Mouse (Mus musculus) lung, embryonic 14.5 days (tissue): ENCODE measurements around the gene Draxin. TPM values are rescaled to one million over a fixed set of nuclear protein-coding genes. Genes with fewer than 3 reads are reported as not detected.

Experiments
- ATAC-seq: fragments of 200-750 bp; cut with Nextera tagmentation; 2 replicates; pipeline ENCODE4 v1.8.0; 2017; ENCODE audit warnings: mild to moderate bottlenecking, moderate TSS enrichment, moderate library complexity; ENCODE audit not compliant: insufficient read depth
- DNase-seq: peaks from one replicate; pipeline ENCODE4 v3.0.0-alpha.2; 2015
- H3K27ac ChIP-seq: fragments of 300-500 bp; sonication (generic); 2 replicates; pipeline ENCODE4 v1.5.1; 2014; ENCODE audit warnings: low read depth, mild to moderate bottlenecking, moderate library complexity
- H3K27me3 ChIP-seq: fragments of 300-500 bp; sonication (generic); 2 replicates; pipeline ENCODE4 v1.6.1; 2014; ENCODE audit warnings: low read length, control low read depth; ENCODE audit not compliant: insufficient read depth
- H3K36me3 ChIP-seq: fragments of 300-500 bp; sonication (generic); 2 replicates; pipeline ENCODE4 v1.6.1; 2014; ENCODE audit warnings: control low read depth; ENCODE audit not compliant: insufficient read depth
- H3K4me1 ChIP-seq: fragments of 300-500 bp; sonication (generic); 2 replicates; pipeline ENCODE4 v1.6.1; 2014; ENCODE audit warnings: antibody characterized with exemption, control low read depth; ENCODE audit not compliant: insufficient read depth
- H3K4me2 ChIP-seq: fragments of 300-500 bp; sonication (generic); 2 replicates; pipeline ENCODE4 v1.6.1; 2014; ENCODE audit warnings: mild to moderate bottlenecking
- H3K4me3 ChIP-seq: fragments of 300-500 bp; sonication (generic); 2 replicates; pipeline ENCODE4 v1.5.1; 2014; ENCODE audit warnings: low read depth, low read length
- H3K9ac ChIP-seq: fragments of 300-500 bp; sonication (generic); 2 replicates; pipeline ENCODE4 v1.6.1; 2014
- H3K9me3 ChIP-seq: fragments of 300-500 bp; sonication (generic); 2 replicates; pipeline ENCODE4 v1.6.1; 2016; ENCODE audit warnings: low read depth, low read length, control low read depth
- CTCF ChIP-seq: IDR thresholded peaks from 2 replicates; pipeline ENCODE4 v1.5.1; 2016; ENCODE audit warnings: antibody characterized with exemption, low read depth
- WGBS: fragments of 180-500 bp; shearing (Covaris S2); extraction: QIAGEN DNeasy Blood & Tissue Kit; methylation state at CpG from one replicate; pipeline ENCODE4 v1.1.7; 2014; 5-methylcytosine and 5-hydroxymethylcytosine counted together
- polyA plus RNA-seq: library from polyadenylated mRNA; unstranded; fragments of >200 nt; fragmentation: Nextera tagmentation; extraction: Ambion mirVana; gene quantifications from 2 replicates; pipeline ENCODE4 v1.2.1, GENCODE M21; 2014

The Draxin gene
- polyA plus RNA-seq, 1 experiment from 2014 or later: not detected

DNA sequence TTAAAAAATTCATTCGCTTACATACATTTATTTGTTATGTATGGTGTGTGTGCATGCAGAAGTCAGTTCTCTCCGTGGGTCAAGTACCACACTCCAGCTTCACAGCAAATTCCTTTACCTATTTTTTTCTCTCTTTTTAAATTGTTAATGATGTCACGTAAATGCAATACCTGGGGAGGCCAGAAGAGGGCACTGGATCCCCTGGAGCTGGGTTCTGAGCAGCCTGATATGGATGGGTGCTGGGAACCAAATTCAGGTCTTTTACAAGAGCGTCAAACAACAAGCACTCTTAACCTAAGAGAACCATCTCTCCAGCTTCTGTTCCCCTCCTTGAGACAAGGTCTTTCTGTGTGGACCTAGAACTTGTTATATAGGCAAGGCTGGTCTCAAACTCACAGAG is 13.8 kb downstream of the Draxin start:
- Histone ChIP-seq H3K4me1 (no peaks in the 10 kb centered on the region), H3K36me3 (no peaks in the 10 kb centered on the region), H3K9ac (no peak overlapping the region), H3K27me3 (no peaks in the 10 kb centered on the region), H3K27ac (no peak overlapping the region), H3K4me3 (no peak overlapping the region), H3K4me2 (no peak overlapping the region), H3K9me3 (no peaks in the 10 kb centered on the region)
- 72% methylated on average over 4 of the region's 4 CpGs for WGBS
- no peak for ATAC-seq
- no peak for DNase-seq
- TF ChIP-seq CTCF: peak; percentile 42

DNA sequence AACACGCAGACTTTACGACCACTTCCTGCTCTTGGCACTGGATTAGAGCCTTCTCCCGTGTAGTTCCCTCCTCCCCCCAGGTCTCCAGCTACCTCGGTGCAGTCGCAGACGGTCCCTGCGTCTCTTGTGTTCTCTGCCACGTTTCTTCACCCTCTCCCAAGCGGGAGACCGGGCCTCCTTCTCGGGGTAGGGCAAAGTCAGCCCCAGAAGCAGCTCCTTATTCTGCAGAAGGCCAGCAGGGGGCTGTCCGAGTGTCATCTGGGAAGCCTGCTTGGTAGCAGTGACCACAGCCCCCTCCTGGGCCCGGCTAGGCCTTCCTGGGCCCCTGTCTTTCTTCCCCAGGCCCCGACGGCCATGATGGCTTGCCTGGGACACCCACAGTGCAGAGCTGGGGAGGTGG is 15.0 kb downstream of the Draxin start:
- Histone ChIP-seq H3K4me3 (no peak overlapping the region), H3K4me2 (no peak overlapping the region), H3K36me3 (no peaks in the 10 kb centered on the region), H3K27ac (no peak overlapping the region), H3K9me3 (no peaks in the 10 kb centered on the region), H3K9ac (no peak overlapping the region), H3K4me1 (no peaks in the 10 kb centered on the region), H3K27me3 (no peaks in the 10 kb centered on the region)
- peak; percentile 70 for TF ChIP-seq CTCF
- WGBS: 5% methylated on average over 15 of the region's 15 CpGs
- ATAC-seq (peak; percentile 42; the same call in 1 of the 2 replicates), DNase-seq (peak; percentile 68)

DNA sequence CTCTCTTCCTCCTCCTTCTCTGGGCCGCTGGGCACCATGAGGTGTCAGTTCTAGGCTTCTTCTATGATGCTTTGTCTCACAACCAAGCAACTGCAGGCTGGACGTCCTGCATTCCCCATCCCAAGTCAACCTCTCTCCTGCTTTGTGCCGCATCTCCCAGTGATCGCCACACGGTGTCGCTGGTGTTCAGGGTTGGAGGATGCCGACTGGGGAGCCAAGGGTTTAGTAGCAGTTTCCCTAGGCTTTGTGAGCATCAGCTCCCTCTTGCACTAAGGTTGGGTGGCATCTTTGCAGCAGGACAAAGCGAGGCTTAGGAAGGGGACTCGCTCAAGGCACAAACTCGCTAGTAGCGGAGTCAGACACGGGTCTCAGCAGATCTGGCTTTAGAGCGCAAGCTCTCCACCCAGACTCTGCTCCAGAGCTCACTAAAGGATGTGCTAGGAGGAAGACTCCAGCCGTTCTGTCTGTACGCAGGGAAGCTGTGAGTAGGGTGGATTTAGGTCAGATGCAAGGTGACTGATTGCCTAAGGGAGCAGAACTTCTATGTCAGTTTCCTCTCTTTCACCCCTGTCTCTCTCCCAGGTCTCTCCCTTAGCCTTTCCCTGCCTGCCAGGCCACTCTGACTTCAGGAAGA is 15.6 kb downstream of the Draxin start:
- no peaks in the 10 kb centered on the region for H3K9me3 ChIP-seq
- no peaks in the 10 kb centered on the region for H3K27me3 ChIP-seq
- peak; percentile 99 for TF ChIP-seq CTCF
- H3K9ac ChIP-seq: no peak overlapping the region
- H3K36me3 ChIP-seq: no peaks in the 10 kb centered on the region
- no peak overlapping the region for H3K4me3 ChIP-seq
- no peak overlapping the region for H3K27ac ChIP-seq
- DNase-seq: peak; percentile 91
- no peaks in the 10 kb centered on the region for H3K4me1 ChIP-seq
- no peak overlapping the region for H3K4me2 ChIP-seq
- 6% methylated on average over 15 of the region's 15 CpGs for WGBS
- ATAC-seq: peak; percentile 74

DNA sequence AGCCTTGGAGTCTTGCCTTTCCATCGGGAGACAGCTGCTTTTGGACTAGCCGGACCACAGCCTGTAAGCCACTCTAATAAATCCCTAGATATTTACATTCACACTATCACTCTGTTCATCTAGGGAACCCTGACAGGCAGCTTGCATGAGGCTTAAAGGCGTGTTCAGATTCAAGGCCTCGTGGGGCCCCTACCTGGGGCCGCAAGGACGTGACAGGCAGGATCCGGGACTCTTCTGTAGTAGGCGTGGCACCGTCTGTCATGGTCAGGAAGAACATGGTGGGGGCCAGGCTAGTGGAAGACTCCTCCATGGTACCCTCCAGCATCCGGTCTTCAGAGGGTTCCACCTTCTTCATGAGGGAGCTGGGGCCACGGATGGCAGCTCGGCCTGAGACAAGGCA is 18.0 kb downstream of the Draxin start:
- Histone ChIP-seq H3K27ac (no peak overlapping the region), H3K36me3 (no peaks in the 10 kb centered on the region), H3K4me2 (no peak overlapping the region), H3K4me3 (no peak overlapping the region), H3K4me1 (peaks cover 9% of the 10 kb centered on the region; the same call in 1 of the 2 replicates), H3K9ac (no peak overlapping the region), H3K9me3 (no peaks in the 10 kb centered on the region), H3K27me3 (no peaks in the 10 kb centered on the region)
- no peak for TF ChIP-seq CTCF
- ATAC-seq (no peak), DNase-seq (no peak)
- 74% methylated on average over 12 of the region's 12 CpGs for WGBS

DNA sequence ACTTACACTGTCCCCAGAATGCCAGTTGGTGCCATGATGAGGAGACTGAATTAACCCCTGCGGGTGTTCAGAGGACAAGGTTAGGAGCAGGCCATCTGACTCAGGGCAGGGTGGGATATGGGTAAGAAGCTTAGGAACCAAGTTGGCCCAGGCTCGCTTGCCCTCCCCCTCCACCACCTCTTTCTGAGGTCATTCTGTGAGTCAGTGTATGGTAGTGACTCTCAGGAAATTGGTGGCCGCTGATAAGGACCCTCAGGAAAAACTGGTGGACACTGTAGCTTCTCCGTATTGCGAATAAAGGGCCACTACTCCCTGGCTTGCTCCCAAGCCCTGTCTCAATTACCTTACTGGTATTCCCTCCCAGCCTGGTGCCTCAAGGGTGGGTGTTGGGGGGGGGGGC is 21.3 kb downstream of the Draxin start:
- no peak overlapping the region for H3K9ac ChIP-seq
- no peaks in the 10 kb centered on the region for H3K36me3 ChIP-seq
- no peak overlapping the region for H3K4me3 ChIP-seq
- no peak for DNase-seq
- ATAC-seq: no peak
- no peak overlapping the region for H3K27ac ChIP-seq
- no peaks in the 10 kb centered on the region for H3K9me3 ChIP-seq
- TF ChIP-seq CTCF: no peak
- 66% methylated on average over 5 of the region's 5 CpGs for WGBS
- peaks cover 9% of the 10 kb centered on the region; the same call in 1 of the 2 replicates for H3K4me1 ChIP-seq
- no peak overlapping the region for H3K4me2 ChIP-seq
- H3K27me3 ChIP-seq: no peaks in the 10 kb centered on the region

DNA sequence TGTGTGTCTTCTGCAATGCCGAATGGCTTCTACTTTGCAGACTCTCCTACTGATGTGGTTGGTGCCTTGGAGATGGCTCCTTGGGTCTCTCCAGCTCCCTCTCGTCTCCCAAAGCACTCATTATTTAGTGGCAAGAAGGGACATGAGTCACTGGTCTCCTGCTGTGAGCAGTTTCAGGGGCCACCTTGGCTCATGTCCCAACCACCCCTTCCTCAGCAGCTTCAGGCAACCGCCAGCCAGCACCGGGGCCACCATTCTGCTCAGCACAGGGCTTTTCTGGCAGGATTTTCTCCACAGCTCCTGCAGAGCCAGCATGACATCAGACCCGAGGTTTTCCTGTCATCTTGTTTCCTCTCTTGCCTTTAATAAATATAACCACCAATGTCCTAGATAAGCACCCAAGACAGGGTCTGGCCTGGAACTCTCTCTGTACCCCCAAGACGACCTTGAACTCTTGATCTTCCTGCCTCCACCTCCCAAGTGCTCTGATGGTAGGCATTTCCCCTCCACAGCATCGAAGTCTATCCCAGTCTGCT is 21.9 kb downstream of the Draxin start:
- TF ChIP-seq CTCF: no peak
- Histone ChIP-seq H3K27ac (no peak overlapping the region), H3K27me3 (no peaks in the 10 kb centered on the region), H3K36me3 (no peaks in the 10 kb centered on the region), H3K4me2 (no peak overlapping the region), H3K4me3 (no peak overlapping the region), H3K9me3 (no peaks in the 10 kb centered on the region), H3K9ac (no peak overlapping the region), H3K4me1 (peaks cover 9% of the 10 kb centered on the region; the same call in 1 of the 2 replicates)
- no peak for DNase-seq
- WGBS: 30% methylated on average over 7 of the region's 7 CpGs
- ATAC-seq: no peak

DNA sequence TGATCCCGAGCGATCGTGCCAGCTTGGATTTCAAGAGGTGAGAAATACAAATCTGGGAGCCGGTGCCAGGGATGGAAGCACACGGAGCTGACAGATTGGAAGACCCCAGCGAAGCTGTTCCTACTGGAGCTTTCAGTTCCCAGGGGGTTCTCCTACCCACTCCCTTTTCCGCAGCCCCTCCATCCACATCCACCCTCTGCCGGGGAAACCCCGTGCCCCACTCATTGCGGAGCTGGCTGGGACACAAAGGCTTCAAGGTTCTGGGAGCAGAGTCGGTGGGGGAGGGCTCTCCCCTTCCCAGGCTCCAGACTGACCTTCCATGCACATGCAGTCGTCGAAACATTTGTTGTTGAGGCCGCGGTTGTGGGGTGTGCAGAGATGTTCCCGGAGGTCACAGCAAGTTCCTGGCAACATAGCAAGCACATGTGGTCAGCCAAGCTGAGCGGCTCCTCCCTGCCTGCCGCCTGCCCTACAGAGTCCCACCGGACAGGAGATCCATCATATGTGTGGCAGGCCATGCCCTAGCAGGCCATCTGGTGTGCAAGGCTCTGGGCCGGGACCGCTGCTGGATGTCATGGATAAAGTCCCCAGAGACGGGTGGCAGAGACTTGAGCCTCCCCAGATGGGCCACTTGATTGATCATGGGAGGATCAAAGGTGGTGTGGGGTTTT is 22.7 kb downstream of the Draxin start:
- Histone ChIP-seq H3K4me1 (peaks cover 9% of the 10 kb centered on the region; the same call in 1 of the 2 replicates), H3K27me3 (no peaks in the 10 kb centered on the region), H3K9ac (no peak overlapping the region), H3K9me3 (no peaks in the 10 kb centered on the region), H3K4me2 (peak overlapping the region; percentile 23; the same call in 1 of the 2 replicates), H3K4me3 (no peak overlapping the region), H3K27ac (no peak overlapping the region), H3K36me3 (no peaks in the 10 kb centered on the region)
- TF ChIP-seq CTCF: no peak
- ATAC-seq (peak; percentile 65), DNase-seq (peak; percentile 48)
- 20% methylated on average over 22 of the region's 22 CpGs for WGBS
